Mouse (Mus musculus): ENCODE measurements around the gene Slc29a3.

DNA sequence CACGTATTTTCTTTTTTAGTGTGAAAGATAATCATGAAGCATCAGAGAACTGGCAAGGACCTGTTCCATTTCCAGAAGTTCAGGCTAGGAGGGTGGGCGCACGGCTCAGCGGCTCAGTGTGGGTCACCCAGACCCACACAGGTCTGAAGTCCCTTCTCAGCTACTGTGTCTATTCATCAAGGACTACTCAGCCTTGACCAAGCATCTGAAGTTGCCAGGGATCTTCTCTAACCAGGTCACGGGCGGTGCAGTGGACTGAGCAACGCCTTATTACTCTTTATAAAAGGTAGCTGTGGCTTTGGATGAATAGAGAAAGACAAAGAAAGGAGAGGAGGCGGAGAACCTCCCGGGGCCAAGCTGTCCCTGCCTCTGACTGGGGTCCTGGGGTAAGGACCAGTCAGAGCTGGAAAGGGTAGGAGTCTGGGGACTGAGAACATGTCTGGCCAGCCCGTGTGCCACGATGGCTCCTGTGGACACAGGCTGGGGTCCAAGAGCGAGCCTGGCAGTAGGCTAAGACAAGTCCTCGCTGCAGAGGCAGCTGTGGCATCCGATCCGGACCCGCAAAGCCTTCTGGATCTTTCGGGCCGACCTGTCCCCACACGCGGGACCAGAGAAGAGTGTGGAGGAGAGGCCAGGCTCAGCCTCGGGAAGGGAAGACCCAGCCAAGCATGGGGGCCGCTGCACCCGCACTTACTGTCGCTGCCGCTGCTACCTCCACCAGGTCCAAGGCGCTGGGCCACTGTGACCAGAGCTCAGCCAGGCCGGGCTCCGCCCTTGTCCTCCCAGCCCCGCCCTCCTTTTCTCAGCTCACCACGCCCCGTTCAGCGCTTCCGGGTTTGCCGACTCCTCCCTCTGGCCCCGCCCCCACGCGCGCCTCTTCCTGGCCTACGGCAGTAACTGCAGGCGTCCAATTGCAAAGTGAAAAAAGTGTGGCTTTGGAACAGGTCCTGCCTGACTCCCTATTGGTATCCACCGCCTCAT, at the start of gene Slc29a3:
- TF ChIP-seq CTCF (IDR thresholded peaks at IDR 0.05; ENCODE audit: low read depth) (peak; percentile 74), EP300 (IDR thresholded peaks at IDR 0.05; ENCODE audit: low read depth) (no peak)
